Mouse (Mus musculus): Measurements from ENCODE around the gene Gm10721.
"Not testable (repeated sequence)": the region's sequence is repeated elsewhere in the genome, so short reads cannot be mapped to it uniquely, and the experiment has no call there.

DNA sequence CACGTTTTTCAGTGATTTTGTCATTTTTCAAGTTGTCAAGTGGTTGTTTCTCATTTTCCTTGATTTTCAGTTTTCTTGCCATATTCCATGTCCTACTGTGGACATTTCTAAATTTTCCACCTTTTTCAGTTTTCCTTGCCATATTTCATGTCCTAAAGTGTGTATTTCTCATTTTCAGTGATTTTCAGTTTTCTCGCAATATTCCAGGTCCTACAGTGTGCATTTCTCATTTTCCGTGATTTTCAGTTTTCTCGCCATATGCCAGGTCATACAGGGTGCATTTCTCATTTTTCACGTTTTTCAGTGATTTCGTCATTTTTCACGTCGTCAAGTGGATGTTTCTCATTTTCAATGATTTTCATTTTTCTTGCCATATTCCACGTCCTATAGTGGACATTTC lies 6.0 kb downstream of the Gm10721 start:
- TF ChIP-seq CTCF (IDR thresholded peaks at IDR 0.05; ENCODE audit: borderline replicate concordance, control insufficient read depth, extremely low read depth, insufficient read depth, low read length, poor library complexity); POLR2A (IDR thresholded peaks at IDR 0.05; ENCODE audit: control insufficient read depth, extremely low read depth, insufficient read depth, low read length, poor library complexity): not testable (repeated sequence)
